Mouse (Mus musculus) forebrain, embryonic 16.5 days (tissue): ENCODE measurements around the gene Hoxd8. TPM values are rescaled to one million over a fixed set of nuclear protein-coding genes. Genes with fewer than 3 reads are reported as not detected.

Source experiments
- ATAC-seq: fragments of 200-750 bp; cut with Nextera tagmentation; 2 replicates; pipeline ENCODE4 v1.8.0; 2017; ENCODE audit warnings: mild to moderate bottlenecking, moderate library complexity
- H3K27ac ChIP-seq: fragments of 300-500 bp; sonication (generic); 2 replicates; pipeline ENCODE4 v1.5.1; 2014; ENCODE audit warnings: low read length, control low read depth
- H3K27me3 ChIP-seq: fragments of 300-500 bp; sonication (generic); replicated peaks from 2 replicates; pipeline ENCODE4 v1.6.1; 2014; ENCODE audit warnings: low read length; ENCODE audit not compliant: control insufficient read depth, insufficient read depth
- H3K36me3 ChIP-seq: fragments of 300-500 bp; sonication (generic); 2 replicates; pipeline ENCODE4 v1.6.1; 2014; ENCODE audit not compliant: control insufficient read depth, insufficient read depth
- H3K4me1 ChIP-seq: fragments of 300-500 bp; sonication (generic); replicated peaks from 2 replicates; pipeline ENCODE4 v1.6.1; 2014; ENCODE audit warnings: low read length; ENCODE audit not compliant: control insufficient read depth, insufficient read depth
- H3K4me2 ChIP-seq: fragments of 300-500 bp; sonication (generic); 2 replicates; pipeline ENCODE4 v1.6.1; 2014; ENCODE audit warnings: mild to moderate bottlenecking, low read length, control low read depth
- H3K4me3 ChIP-seq: fragments of 300-500 bp; sonication (generic); replicated peaks from 2 replicates; pipeline ENCODE4 v1.5.1; 2014; ENCODE audit warnings: mild to moderate bottlenecking, low read length, control low read depth
- H3K9ac ChIP-seq: fragments of 300-500 bp; sonication (generic); replicated peaks from 2 replicates; pipeline ENCODE4 v1.6.1; 2014; ENCODE audit warnings: low read depth, low read length, control low read depth
- H3K9me3 ChIP-seq: fragments of 300-500 bp; sonication (generic); 2 replicates; pipeline ENCODE4 v1.6.1; 2016; ENCODE audit warnings: low read length; ENCODE audit not compliant: control insufficient read depth
- WGBS: fragments of 180-500 bp; shearing (Covaris S2); extraction: QIAGEN DNeasy Blood & Tissue Kit; methylation state at CpG from one replicate; pipeline ENCODE4 v1.1.7; 2014; 5-methylcytosine and 5-hydroxymethylcytosine counted together
- polyA plus RNA-seq: library from polyadenylated mRNA; unstranded; fragments of >200 nt; fragmentation: Nextera tagmentation; extraction: Ambion mirVana; gene quantifications from 2 replicates; pipeline ENCODE4 v1.2.1, GENCODE M21; 2015

Gene Hoxd8
- polyA plus RNA-seq, 1 experiment from 2014 or later = not detected

- WGBS = under 1% methylated on average over 16 of the region's 16 CpGs
- Histone ChIP-seq H3K9me3 (no peaks in the 10 kb centered on the region), H3K4me1 (peaks cover 7% of the 10 kb centered on the region), H3K27ac (no peak overlapping the region), H3K36me3 (no peaks in the 10 kb centered on the region), H3K27me3 (peaks cover 88% of the 10 kb centered on the region), H3K4me2 (no peak overlapping the region), H3K4me3 (no peak overlapping the region), H3K9ac (no peak overlapping the region)
- no peak for ATAC-seq
Observed at GRCm38 (mm10) chr2:74710929-74711543, 6.6 kb downstream of the Hoxd8 start.

GRCm38 (mm10) chr2:74711721-74712621 is 7.6 kb downstream of the Hoxd8 start, which contains the start of the genes Hoxd3 and Hoxd4:
Gene Hoxd3 (plus strand): TSS chr2:74711927.
Gene Hoxd4 (plus strand): TSS chr2:74711929.
- WGBS = under 1% methylated on average over 65 of the region's 65 CpGs
- Histone ChIP-seq H3K36me3 (no peaks in the 10 kb centered on the region), H3K4me3 (peak within 1 kb of the TSS; percentile 15; the same call in 1 of the 2 replicates), H3K27me3 (peaks cover 88% of the 10 kb centered on the region), H3K27ac (no peak within 1 kb of the TSS), H3K9me3 (no peaks in the 10 kb centered on the region), H3K9ac (no peak within 1 kb of the TSS), H3K4me2 (peak within 1 kb of the TSS; percentile 24), H3K4me1 (peaks cover 7% of the 10 kb centered on the region)
- ATAC-seq = no peak

- H3K4me2 ChIP-seq = no peak overlapping the region
- peaks cover 89% of the 10 kb centered on the region for H3K27me3 ChIP-seq
- no peak overlapping the region for H3K4me3 ChIP-seq
- 5% methylated on average over 19 of the region's 19 CpGs for WGBS
- no peak overlapping the region for H3K9ac ChIP-seq
- H3K36me3 ChIP-seq = no peaks in the 10 kb centered on the region
- no peak overlapping the region for H3K27ac ChIP-seq
- peaks cover 7% of the 10 kb centered on the region for H3K4me1 ChIP-seq
- H3K9me3 ChIP-seq = no peaks in the 10 kb centered on the region
- no peak for ATAC-seq
Observed at GRCm38 (mm10) chr2:74713239-74714150, 9.1 kb downstream of the Hoxd8 start.

GRCm38 (mm10) chr2:74714156-74714789 is 9.9 kb downstream of the Hoxd8 start:
- no peak for ATAC-seq
- Histone ChIP-seq H3K9ac (no peak overlapping the region), H3K27ac (no peak overlapping the region), H3K27me3 (peaks cover 88% of the 10 kb centered on the region), H3K4me1 (peaks cover 7% of the 10 kb centered on the region), H3K4me3 (no peak overlapping the region), H3K36me3 (no peaks in the 10 kb centered on the region), H3K9me3 (no peaks in the 10 kb centered on the region), H3K4me2 (no peak overlapping the region)
- WGBS = 3% methylated on average over 18 of the region's 18 CpGs

GRCm38 (mm10) chr2:74714881-74715280 is 10.5 kb downstream of the Hoxd8 start:
- H3K9ac ChIP-seq = no peak overlapping the region
- no peak overlapping the region for H3K27ac ChIP-seq
- H3K36me3 ChIP-seq = no peaks in the 10 kb centered on the region
- peaks cover 7% of the 10 kb centered on the region for H3K4me1 ChIP-seq
- under 1% methylated on average over 14 of the region's 14 CpGs for WGBS
- no peak overlapping the region for H3K4me3 ChIP-seq
- no peaks in the 10 kb centered on the region for H3K9me3 ChIP-seq
- no peak for ATAC-seq
- H3K27me3 ChIP-seq = peaks cover 88% of the 10 kb centered on the region
- no peak overlapping the region for H3K4me2 ChIP-seq

GRCm38 (mm10) chr2:74715504-74716241 is 11.3 kb downstream of the Hoxd8 start:
- no peak overlapping the region for H3K9ac ChIP-seq
- H3K4me1 ChIP-seq = peaks cover 7% of the 10 kb centered on the region
- peak; percentile 66 for ATAC-seq
- peak overlapping the region; percentile 25; the same call in 1 of the 2 replicates for H3K4me3 ChIP-seq
- no peaks in the 10 kb centered on the region for H3K9me3 ChIP-seq
- 2% methylated on average over 26 of the region's 26 CpGs for WGBS
- H3K27me3 ChIP-seq = peaks cover 88% of the 10 kb centered on the region
- H3K27ac ChIP-seq = no peak overlapping the region
- peak overlapping the region; percentile 36 for H3K4me2 ChIP-seq
- H3K36me3 ChIP-seq = no peaks in the 10 kb centered on the region

- no peak for ATAC-seq
- 0 out of 2 replicates have a peak, but pooled peaks cover 3% of the 10 kb centered on the region for H3K4me1 ChIP-seq
- H3K9me3 ChIP-seq = no peaks in the 10 kb centered on the region
- peaks cover 95% of the 10 kb centered on the region for H3K27me3 ChIP-seq
- no peak overlapping the region for H3K4me2 ChIP-seq
- H3K27ac ChIP-seq = no peak overlapping the region
- WGBS = 3% methylated on average over 2 of the region's 2 CpGs
- H3K9ac ChIP-seq = no peak overlapping the region
- no peak overlapping the region for H3K4me3 ChIP-seq
- H3K36me3 ChIP-seq = no peaks in the 10 kb centered on the region
Observed at GRCm38 (mm10) chr2:74720384-74720783, 16.0 kb downstream of the Hoxd8 start.

GRCm38 (mm10) chr2:74720955-74721491 is 16.6 kb downstream of the Hoxd8 start:
- Histone ChIP-seq H3K4me1 (0 out of 2 replicates have a peak, but pooled peaks cover under 1% of the 10 kb centered on the region), H3K27ac (no peak overlapping the region), H3K9ac (no peak overlapping the region), H3K36me3 (no peaks in the 10 kb centered on the region), H3K27me3 (peaks cover 93% of the 10 kb centered on the region), H3K4me3 (no peak overlapping the region), H3K9me3 (no peaks in the 10 kb centered on the region), H3K4me2 (no peak overlapping the region)
- ATAC-seq = no peak
- 1% methylated on average over 5 of the region's 5 CpGs for WGBS
